Mouse (Mus musculus): ENCODE data around the gene Eppin. TPM values are rescaled to one million over a fixed set of nuclear protein-coding genes. Genes with fewer than 3 reads are reported as not detected.
"Not testable (repeated sequence)": the region's sequence is repeated elsewhere in the genome, so short reads cannot be mapped to it uniquely, and the experiment has no call there.

Eppin gene
- polyA plus RNA-seq, 1 experiment from 2014 or later = not detected

DNA sequence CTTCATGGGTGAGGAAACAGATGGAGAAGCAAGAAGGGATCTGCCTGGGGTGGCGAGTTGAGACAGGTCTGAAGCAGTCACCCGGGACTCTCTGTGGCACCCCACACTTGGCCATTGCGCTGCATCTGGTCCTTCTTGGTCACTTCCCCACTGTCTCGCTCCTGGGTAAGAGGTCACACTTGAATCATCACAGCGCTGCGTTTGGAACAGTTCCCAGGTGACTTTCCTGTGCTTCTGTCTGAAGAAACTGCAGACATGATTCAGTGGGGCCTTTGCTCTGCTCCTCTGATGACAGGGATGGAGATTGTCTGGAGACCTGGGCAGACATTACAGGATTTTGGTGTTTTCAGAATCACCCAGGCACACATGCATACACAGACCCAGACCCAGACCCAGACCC is 15.4 kb upstream of the Eppin start:
- Histone ChIP-seq H3K9me3 (replicated peaks; ENCODE audit: control insufficient read depth, low read length) (no peaks in the 10 kb centered on the region), H3K27me3 (ENCODE audit: control insufficient read depth, insufficient read depth, low read length) (no peaks in the 10 kb centered on the region), H3K27ac (ENCODE audit: low read depth, low read length) (no peak overlapping the region), H3K4me2 (no peak overlapping the region), H3K4me3 (ENCODE audit: low read depth, low read length) (no peak overlapping the region), H3K4me1 (ENCODE audit: control insufficient read depth, insufficient read depth, low read length) (no peaks in the 10 kb centered on the region), H3K36me3 (ENCODE audit: control insufficient read depth, insufficient read depth, low read length) (no peaks in the 10 kb centered on the region), H3K9ac (ENCODE audit: low read depth, low read length) (no peak overlapping the region)
- ATAC-seq (replicated peaks; ENCODE audit: insufficient number of reproducible peaks, low FRiP score, low TSS enrichment) = no peak
- 72% methylated on average over 6 of the region's 6 CpGs for WGBS (ENCODE audit: insufficient replicate concordance)

DNA sequence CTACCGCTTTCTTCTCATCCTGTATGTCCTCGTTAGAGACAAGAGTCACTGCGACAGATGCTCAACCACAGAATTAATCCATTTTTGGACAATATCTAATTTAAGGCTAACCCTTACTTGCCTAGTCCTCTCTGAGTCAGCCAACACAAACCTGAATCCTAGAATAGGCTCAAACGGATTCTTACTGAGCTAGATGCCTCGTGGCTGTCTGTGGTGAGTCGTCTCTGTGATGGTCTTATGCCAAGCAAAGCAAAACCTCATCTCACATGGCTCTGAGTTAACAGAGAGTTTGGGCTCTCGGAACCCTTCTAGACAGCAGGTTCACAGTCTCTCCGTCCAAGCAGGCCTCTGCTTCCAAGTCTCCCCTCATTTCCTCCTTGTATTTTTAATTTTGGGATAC is 11.0 kb upstream of the Eppin start:
- Histone ChIP-seq H3K9ac (ENCODE audit: low read depth, low read length) (no peak overlapping the region), H3K36me3 (ENCODE audit: control insufficient read depth, insufficient read depth, low read length) (no peaks in the 10 kb centered on the region), H3K27me3 (ENCODE audit: control insufficient read depth, insufficient read depth, low read length) (no peaks in the 10 kb centered on the region), H3K27ac (ENCODE audit: low read depth, low read length) (no peak overlapping the region), H3K9me3 (replicated peaks; ENCODE audit: control insufficient read depth, low read length) (peaks cover 5% of the 10 kb centered on the region; the same call in 1 of the 2 replicates), H3K4me2 (no peak overlapping the region), H3K4me3 (ENCODE audit: low read depth, low read length) (no peak overlapping the region), H3K4me1 (ENCODE audit: control insufficient read depth, insufficient read depth, low read length) (no peaks in the 10 kb centered on the region)
- no peak for ATAC-seq (replicated peaks; ENCODE audit: insufficient number of reproducible peaks, low FRiP score, low TSS enrichment)
- 88% methylated on average over 8 of the region's 8 CpGs for WGBS (ENCODE audit: insufficient replicate concordance)

DNA sequence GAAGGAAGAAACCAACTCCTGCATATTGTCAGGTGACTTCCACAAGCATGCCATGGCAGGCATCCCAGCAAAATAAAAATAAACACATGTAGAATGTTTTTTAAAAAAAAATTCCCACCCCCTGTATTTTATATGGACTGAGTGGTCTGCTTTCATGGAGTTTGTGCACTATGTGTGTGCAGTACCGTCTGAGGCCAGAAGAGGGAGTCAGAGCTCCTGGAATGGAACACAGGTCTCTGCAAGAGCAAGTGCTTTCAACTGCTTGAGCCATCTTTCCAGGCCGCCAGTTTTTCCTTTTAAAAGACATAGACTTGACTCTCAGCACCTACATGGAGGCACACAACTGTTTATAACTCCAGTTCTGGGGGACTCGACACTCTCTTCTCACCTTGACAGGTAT is 10.1 kb upstream of the Eppin start:
- Histone ChIP-seq H3K4me2 (no peak overlapping the region), H3K36me3 (ENCODE audit: control insufficient read depth, insufficient read depth, low read length) (no peaks in the 10 kb centered on the region), H3K9me3 (replicated peaks; ENCODE audit: control insufficient read depth, low read length) (peaks cover 5% of the 10 kb centered on the region; the same call in 1 of the 2 replicates), H3K27me3 (ENCODE audit: control insufficient read depth, insufficient read depth, low read length) (no peaks in the 10 kb centered on the region), H3K4me3 (ENCODE audit: low read depth, low read length) (no peak overlapping the region), H3K27ac (ENCODE audit: low read depth, low read length) (no peak overlapping the region), H3K4me1 (ENCODE audit: control insufficient read depth, insufficient read depth, low read length) (no peaks in the 10 kb centered on the region), H3K9ac (ENCODE audit: low read depth, low read length) (no peak overlapping the region)
- WGBS (ENCODE audit: insufficient replicate concordance) = 86% methylated on average over 3 of the region's 3 CpGs
- ATAC-seq (replicated peaks; ENCODE audit: insufficient number of reproducible peaks, low FRiP score, low TSS enrichment) = no peak

DNA sequence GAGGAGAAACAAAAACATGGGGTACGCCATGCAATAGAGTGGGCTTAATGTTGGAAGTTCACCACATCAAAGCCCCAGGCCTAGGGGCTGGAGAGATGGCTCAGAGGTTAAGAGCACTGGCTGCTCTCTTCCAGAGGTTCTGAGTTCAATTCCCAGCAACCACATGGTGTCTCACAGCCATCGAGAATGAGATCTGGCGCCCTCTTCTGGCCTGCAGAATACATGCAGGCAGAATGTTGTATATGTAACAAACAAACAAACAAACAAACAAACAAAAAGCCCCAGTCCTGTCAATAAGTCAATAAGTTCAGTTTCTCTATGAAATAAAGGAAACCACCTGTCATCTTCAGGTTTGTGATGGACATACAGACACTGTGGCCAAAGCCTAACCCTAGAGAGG is 6.8 kb upstream of the Eppin start:
- H3K9me3 ChIP-seq (replicated peaks; ENCODE audit: control insufficient read depth, low read length) = peaks cover 5% of the 10 kb centered on the region; the same call in 1 of the 2 replicates
- H3K36me3 ChIP-seq (ENCODE audit: control insufficient read depth, insufficient read depth, low read length) = no peaks in the 10 kb centered on the region
- H3K4me2 ChIP-seq = no peak overlapping the region
- H3K27me3 ChIP-seq (ENCODE audit: control insufficient read depth, insufficient read depth, low read length) = no peaks in the 10 kb centered on the region
- 61% methylated on average over 3 of the region's 3 CpGs for WGBS (ENCODE audit: insufficient replicate concordance)
- H3K4me1 ChIP-seq (ENCODE audit: control insufficient read depth, insufficient read depth, low read length) = no peaks in the 10 kb centered on the region
- no peak overlapping the region for H3K4me3 ChIP-seq (ENCODE audit: low read depth, low read length)
- no peak overlapping the region for H3K27ac ChIP-seq (ENCODE audit: low read depth, low read length)
- no peak for ATAC-seq (replicated peaks; ENCODE audit: insufficient number of reproducible peaks, low FRiP score, low TSS enrichment)
- H3K9ac ChIP-seq (ENCODE audit: low read depth, low read length) = no peak overlapping the region

DNA sequence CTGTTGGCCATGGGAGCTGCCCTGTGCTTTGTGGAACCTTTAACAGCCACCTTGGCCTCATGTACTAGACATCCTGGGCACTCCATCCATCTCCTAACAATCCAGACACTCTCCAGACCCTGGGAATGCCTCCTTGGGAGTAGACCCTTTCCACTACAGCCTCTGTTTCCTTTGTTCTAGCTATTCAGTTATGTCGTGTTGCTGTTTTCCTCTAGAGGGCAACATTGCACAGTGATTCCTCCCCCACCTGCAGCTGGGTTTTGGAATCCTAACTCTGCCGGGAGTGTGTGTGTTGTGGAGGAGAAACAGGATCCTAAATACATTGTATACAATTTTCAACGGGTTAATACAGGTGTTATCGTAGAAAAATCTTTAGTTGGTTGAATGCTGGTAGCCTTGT is 1.4 kb downstream of the Eppin start:
- Histone ChIP-seq H3K36me3 (ENCODE audit: control insufficient read depth, insufficient read depth, low read length) (no peaks in the 10 kb centered on the region), H3K27ac (ENCODE audit: low read depth, low read length) (no peak overlapping the region), H3K4me2 (no peak overlapping the region), H3K9ac (ENCODE audit: low read depth, low read length) (no peak overlapping the region), H3K4me1 (ENCODE audit: control insufficient read depth, insufficient read depth, low read length) (no peaks in the 10 kb centered on the region), H3K9me3 (replicated peaks; ENCODE audit: control insufficient read depth, low read length) (no peaks in the 10 kb centered on the region), H3K4me3 (ENCODE audit: low read depth, low read length) (no peak overlapping the region), H3K27me3 (ENCODE audit: control insufficient read depth, insufficient read depth, low read length) (no peaks in the 10 kb centered on the region)
- 9% methylated on average over 4 of the region's 4 CpGs for WGBS (ENCODE audit: insufficient replicate concordance)
- ATAC-seq (replicated peaks; ENCODE audit: insufficient number of reproducible peaks, low FRiP score, low TSS enrichment) = no peak

DNA sequence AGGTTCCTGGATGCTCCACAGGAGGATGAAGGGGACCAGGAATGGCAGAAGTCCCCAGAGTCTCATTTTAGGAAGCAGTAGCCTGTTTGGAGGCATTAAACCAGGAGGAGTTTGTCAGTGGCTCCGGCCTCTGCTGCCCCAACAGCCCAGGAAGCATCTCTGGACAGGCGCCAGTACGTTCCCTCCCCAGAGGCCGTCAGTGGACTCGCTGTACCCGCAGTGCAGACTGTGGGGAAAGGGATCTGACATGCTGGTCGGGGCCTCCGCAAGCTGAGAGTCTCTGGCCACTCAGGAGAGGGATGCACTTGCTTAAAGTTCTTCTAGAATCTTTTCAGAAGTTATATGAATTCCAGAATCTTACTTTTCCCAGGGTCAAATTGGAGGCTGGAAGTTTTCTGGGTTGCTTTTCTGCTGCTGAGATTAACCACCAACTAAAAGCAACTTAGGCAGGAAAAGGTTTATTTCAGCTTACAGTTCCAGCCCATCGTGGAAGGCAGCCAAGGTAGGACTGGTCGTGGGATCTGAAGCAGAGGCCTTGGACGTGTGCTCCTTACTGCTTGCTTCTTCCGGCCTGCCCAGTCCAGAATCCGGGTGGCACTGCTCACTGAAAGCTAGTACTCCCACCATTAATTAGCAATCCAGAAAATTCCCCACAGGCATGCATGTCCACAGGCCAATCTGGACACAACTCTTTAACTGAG is 8.2 kb downstream of the Eppin start, which contains the start of gene Wfdc6a:
TSS of gene Wfdc6a (minus strand) at position 423 of the 701 bp plus-strand sequence.
- H3K4me3 ChIP-seq (ENCODE audit: low read depth, low read length); H3K4me1 ChIP-seq (ENCODE audit: control insufficient read depth, insufficient read depth, low read length); H3K9me3 ChIP-seq (replicated peaks; ENCODE audit: control insufficient read depth, low read length); H3K36me3 ChIP-seq (ENCODE audit: control insufficient read depth, insufficient read depth, low read length); ATAC-seq (replicated peaks; ENCODE audit: insufficient number of reproducible peaks, low FRiP score, low TSS enrichment); H3K27me3 ChIP-seq (ENCODE audit: control insufficient read depth, insufficient read depth, low read length); H3K9ac ChIP-seq (ENCODE audit: low read depth, low read length); H3K4me2 ChIP-seq; H3K27ac ChIP-seq (ENCODE audit: low read depth, low read length): not testable (repeated sequence)
- 64% methylated on average over 13 of the region's 13 CpGs for WGBS (ENCODE audit: insufficient replicate concordance)

GRCm38 (mm10) chr2:164573359-164573758 is 20.0 kb downstream of the Eppin start, which contains the start of gene Spint3:
TSS of gene Spint3 (minus strand) at chr2:164573459.
- H3K4me1 ChIP-seq (ENCODE audit: control insufficient read depth, insufficient read depth, low read length); H3K9me3 ChIP-seq (replicated peaks; ENCODE audit: control insufficient read depth, low read length); H3K27ac ChIP-seq (ENCODE audit: low read depth, low read length); H3K27me3 ChIP-seq (ENCODE audit: control insufficient read depth, insufficient read depth, low read length); ATAC-seq (replicated peaks; ENCODE audit: insufficient number of reproducible peaks, low FRiP score, low TSS enrichment); H3K9ac ChIP-seq (ENCODE audit: low read depth, low read length); H3K4me3 ChIP-seq (ENCODE audit: low read depth, low read length); H3K36me3 ChIP-seq (ENCODE audit: control insufficient read depth, insufficient read depth, low read length); H3K4me2 ChIP-seq: not testable (repeated sequence)
- WGBS (ENCODE audit: insufficient replicate concordance) = 71% methylated on average over 6 of the region's 6 CpGs

DNA sequence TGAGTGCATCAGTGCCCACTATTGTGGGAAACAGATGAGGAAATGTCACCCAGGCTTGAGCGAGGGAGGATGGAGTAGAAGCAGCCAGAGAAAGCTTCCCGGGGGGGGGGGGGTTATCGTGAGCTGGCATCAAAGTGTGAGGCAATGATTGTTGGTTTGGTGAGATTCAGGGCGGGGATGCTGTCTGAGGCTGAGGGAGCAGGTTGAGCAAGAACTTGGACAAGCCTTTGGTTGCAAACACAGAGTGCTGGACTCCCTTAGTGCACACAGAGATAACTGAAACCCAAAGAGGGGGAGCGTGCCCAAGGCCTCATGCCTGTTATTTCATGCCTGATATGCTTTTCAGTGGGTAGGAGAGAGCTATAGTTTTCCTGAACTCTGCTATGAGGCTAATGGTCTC is 25.9 kb downstream of the Eppin start:
- 72% methylated on average over 5 of the region's 5 CpGs for WGBS (ENCODE audit: insufficient replicate concordance)
- Histone ChIP-seq H3K9ac (ENCODE audit: low read depth, low read length) (no peak overlapping the region), H3K4me2 (no peak overlapping the region), H3K27ac (ENCODE audit: low read depth, low read length) (no peak overlapping the region), H3K27me3 (ENCODE audit: control insufficient read depth, insufficient read depth, low read length) (peaks cover 13% of the 10 kb centered on the region), H3K4me3 (ENCODE audit: low read depth, low read length) (no peak overlapping the region), H3K36me3 (ENCODE audit: control insufficient read depth, insufficient read depth, low read length) (no peaks in the 10 kb centered on the region), H3K4me1 (ENCODE audit: control insufficient read depth, insufficient read depth, low read length) (0 out of 2 replicates have a peak, but pooled peaks cover 4% of the 10 kb centered on the region), H3K9me3 (replicated peaks; ENCODE audit: control insufficient read depth, low read length) (no peaks in the 10 kb centered on the region)
- no peak for ATAC-seq (replicated peaks; ENCODE audit: insufficient number of reproducible peaks, low FRiP score, low TSS enrichment)

GRCm38 (mm10) chr2:164566997-164567396 is 26.4 kb downstream of the Eppin start:
- Histone ChIP-seq H3K27ac (ENCODE audit: low read depth, low read length) (no peak overlapping the region), H3K9me3 (replicated peaks; ENCODE audit: control insufficient read depth, low read length) (no peaks in the 10 kb centered on the region), H3K4me1 (ENCODE audit: control insufficient read depth, insufficient read depth, low read length) (0 out of 2 replicates have a peak, but pooled peaks cover 4% of the 10 kb centered on the region), H3K27me3 (ENCODE audit: control insufficient read depth, insufficient read depth, low read length) (peaks cover 18% of the 10 kb centered on the region), H3K36me3 (ENCODE audit: control insufficient read depth, insufficient read depth, low read length) (no peaks in the 10 kb centered on the region), H3K4me2 (no peak overlapping the region), H3K9ac (ENCODE audit: low read depth, low read length) (no peak overlapping the region), H3K4me3 (ENCODE audit: low read depth, low read length) (no peak overlapping the region)
- no peak for ATAC-seq (replicated peaks; ENCODE audit: insufficient number of reproducible peaks, low FRiP score, low TSS enrichment)
- 82% methylated on average over 2 of the region's 2 CpGs for WGBS (ENCODE audit: insufficient replicate concordance)
